Mouse (Mus musculus) retina, embryonic 14.5 days (tissue): ENCODE measurements around the gene St6gal1.

ENCODE experiments used
- DNase-seq: peaks from one replicate; pipeline ENCODE4 v3.0.0-alpha.2; 2015; ENCODE audit warnings: low spot score

St6gal1 gene

DNA sequence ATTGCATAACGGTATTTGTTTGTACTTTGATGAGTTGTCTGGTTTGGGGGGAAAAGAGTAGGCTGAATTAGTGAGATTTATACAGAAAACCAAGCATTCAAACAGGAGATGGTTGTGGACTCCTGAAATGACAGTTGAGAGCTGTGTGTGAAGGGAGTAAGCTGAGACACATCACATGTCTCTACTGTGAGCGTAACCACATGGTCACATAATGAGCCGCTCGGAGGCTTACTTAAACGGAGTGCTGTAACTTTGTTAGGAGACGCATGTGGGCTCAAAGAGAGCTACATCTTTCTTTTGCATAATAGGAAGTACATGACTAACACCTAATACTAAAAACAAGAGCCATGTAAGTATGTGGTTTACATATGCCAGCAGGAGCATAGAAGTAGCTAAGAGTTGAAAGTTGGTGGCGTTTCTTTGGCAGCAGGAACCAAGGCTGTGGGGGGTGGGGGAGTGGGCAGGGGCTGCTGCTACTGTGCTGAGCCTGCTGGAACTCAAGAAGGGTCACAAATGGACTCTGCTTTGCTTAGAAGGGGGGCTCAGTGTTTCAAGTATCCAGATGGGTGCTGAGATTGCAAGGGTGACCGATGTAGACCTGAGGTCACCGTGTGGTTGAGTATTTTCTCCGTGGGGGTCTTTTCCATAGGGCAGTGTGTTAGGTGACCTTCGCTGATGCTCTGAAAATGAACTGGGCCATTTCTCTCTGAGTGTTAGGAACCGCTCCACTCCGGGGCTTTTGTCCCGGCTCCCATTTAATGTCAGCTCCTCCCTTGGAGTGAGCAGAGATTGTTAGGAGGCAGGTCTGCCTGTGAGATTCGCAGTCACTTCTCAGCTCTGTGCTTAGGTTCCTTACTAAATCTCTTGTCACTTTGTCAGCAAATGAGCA is 26.3 kb downstream of the St6gal1 start:
- DNase-seq = peak; percentile 43

- peak; percentile 53 for DNase-seq
These were observed 26.9 kb downstream of the St6gal1 start for GRCm38 (mm10) chr16:23251445-23251773.

DNA sequence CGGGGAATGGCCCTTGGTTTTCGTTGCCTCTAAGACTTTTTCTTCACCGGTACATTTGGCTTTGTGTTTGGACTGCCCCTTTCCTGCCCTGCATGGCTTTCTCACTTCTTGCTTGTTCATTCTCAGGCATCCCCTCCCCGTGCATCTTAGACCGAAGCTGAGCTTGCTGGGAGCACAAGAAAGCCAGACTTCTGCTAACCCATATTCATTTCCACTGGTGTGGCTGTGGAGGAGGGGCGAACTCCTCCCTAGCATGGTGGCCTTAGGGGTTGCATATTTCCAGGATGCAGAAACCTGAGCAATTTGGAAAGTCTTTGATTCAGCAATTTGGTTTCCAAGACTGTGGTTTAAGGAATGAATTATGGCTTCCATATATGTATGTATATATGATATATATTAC is 29.1 kb downstream of the St6gal1 start:
- no peak for DNase-seq

- DNase-seq = no peak
These were observed 29.5 kb downstream of the St6gal1 start for GRCm38 (mm10) chr16:23254062-23254461.

DNA sequence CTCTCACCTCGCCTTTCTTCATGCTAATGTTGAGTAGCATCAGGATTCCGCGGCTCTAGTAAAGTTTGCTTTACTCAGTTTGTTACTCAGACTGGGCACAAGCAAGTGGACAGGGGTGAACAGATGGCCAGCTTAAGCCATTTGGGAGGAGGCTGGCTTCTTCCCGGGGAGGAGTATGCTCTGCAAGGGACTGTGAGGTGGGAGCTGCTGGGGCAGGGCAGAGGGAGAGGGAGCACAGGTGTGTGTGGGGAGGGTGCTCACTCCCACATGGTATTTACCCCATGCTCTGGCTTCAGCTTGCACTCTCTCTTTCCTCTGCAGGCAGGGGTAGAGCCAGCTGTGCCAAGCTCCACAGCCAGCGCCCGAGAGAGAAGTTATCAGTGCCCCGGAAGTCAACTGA is 32.1 kb downstream of the St6gal1 start:
- DNase-seq = no peak

DNA sequence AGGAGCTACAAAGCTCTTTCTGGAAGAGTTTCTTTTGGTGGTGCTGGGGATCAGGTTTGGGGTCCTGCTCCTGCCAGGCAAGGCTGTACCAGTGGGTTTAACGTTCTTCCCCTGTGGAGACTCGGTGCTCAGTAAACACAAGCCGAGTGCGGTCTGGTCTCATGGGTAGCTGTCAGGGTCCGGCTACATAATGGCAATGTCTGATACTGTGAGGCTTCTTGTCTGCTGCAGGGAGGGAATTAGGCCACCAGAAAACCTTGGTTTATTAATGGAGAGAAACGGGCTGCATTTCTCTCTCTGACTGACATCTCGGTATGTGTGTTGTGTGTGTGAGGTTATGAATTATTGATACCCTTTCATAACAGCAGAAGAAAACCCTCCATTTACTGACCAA is 33.9 kb downstream of the St6gal1 start:
- DNase-seq = no peak

- peak; percentile 78 for DNase-seq
These were observed 34.4 kb downstream of the St6gal1 start for GRCm38 (mm10) chr16:23258823-23259457.

DNA sequence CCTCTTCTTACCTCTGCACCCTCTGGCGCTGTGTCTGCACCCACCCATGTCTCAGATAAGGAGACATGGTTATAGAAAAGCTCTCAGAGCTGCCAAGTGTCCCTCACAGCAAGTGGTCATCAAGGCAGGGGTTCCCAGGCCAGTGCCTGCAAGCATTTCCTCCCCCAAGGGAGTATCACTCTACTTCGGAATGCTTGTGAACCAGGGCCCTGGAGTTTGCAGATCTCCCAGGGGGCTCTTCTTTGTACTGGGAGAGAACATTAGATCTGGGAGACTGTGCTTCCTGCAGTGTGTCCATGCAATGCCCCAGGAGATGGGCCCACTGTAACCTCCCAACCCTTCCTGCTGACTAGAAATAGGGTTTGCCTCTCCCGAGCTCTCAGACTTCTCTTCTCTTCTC is 35.0 kb downstream of the St6gal1 start:
- no peak for DNase-seq

GRCm38 (mm10) chr16:23262131-23262768 is 37.7 kb downstream of the St6gal1 start:
- no peak for DNase-seq

DNA sequence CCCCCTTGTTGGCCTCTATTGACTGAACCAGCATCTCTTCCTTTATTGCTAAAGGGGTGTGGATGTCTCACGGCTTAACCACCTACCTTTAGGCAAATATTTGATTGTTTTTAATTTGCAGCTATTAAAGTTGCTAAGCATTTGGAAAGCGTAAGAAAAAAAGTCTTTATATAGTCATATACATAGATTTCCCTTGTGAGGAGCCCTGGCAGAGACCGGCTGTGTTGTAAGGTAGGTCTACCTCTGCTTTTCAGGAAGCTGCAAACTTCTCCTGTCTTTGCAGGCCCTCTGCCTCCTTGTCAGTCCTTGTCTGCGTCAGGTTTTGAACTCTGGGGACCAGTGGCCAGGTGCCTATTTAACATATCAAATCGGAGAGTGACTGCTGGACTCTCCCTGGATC is 38.3 kb downstream of the St6gal1 start:
- no peak for DNase-seq

- DNase-seq = no peak
These were observed 40.5 kb downstream of the St6gal1 start for GRCm38 (mm10) chr16:23264999-23265398.

DNA sequence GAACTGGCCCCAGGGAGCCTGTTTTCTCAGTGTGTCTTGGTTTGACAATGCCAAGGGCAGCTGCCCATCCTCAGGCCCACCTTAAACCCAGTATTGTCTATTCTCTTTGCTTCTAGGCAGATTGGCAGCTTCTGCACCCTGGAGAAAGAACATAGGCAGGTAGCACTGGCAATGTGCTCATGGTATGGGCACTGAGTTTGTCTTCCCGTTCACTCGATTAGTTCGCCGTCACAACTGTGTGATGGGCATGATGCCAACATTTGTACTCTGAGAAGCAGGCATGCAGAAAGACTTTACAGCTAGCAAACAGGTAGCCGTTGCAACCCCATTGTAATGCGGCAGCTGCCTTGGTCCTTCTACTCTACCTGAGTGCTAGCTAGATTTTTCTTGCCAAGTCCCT is 40.9 kb downstream of the St6gal1 start:
- DNase-seq = no peak

DNA sequence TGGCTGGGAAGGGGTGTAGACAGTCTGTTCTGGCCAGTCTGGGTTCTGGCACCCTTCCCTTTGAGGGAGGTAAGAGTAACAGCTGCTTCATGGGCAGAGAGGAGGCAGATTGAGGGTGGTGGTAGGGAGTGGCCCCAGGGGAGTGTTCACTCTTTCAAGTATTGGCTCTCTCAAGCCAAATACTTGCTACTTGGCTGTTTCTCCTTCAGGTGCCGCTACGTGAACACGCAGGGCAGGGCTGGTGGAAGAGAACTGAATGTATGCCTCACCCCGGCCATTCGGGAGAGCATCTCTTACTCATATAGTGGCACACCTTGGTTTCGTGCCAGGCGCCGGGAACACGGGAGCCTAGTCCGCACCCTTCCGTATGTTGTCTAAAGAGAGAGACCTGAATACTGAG is 41.8 kb downstream of the St6gal1 start:
- DNase-seq = no peak

GRCm38 (mm10) chr16:23266896-23267295 is 42.4 kb downstream of the St6gal1 start:
- no peak for DNase-seq

DNA sequence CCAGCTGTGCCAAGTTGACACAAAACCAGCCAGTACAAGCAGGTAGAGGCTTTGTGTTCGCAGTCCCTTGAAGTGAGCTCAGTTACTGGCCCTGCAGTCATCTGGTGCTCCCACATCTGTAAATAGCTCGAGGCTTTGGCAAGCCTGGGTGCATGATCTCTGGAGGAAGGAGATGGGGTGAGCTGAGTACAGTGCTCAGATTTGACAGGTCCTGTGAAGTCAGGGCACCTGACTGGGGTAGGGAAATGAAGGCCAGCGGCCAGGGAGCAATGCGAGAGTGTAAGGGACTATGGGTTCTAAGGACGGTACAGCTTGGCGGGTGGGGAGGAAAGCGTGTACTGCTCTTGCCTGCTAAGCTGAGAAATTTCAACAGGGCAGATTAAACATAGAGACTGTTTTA is 43.7 kb downstream of the St6gal1 start:
- DNase-seq = no peak

DNA sequence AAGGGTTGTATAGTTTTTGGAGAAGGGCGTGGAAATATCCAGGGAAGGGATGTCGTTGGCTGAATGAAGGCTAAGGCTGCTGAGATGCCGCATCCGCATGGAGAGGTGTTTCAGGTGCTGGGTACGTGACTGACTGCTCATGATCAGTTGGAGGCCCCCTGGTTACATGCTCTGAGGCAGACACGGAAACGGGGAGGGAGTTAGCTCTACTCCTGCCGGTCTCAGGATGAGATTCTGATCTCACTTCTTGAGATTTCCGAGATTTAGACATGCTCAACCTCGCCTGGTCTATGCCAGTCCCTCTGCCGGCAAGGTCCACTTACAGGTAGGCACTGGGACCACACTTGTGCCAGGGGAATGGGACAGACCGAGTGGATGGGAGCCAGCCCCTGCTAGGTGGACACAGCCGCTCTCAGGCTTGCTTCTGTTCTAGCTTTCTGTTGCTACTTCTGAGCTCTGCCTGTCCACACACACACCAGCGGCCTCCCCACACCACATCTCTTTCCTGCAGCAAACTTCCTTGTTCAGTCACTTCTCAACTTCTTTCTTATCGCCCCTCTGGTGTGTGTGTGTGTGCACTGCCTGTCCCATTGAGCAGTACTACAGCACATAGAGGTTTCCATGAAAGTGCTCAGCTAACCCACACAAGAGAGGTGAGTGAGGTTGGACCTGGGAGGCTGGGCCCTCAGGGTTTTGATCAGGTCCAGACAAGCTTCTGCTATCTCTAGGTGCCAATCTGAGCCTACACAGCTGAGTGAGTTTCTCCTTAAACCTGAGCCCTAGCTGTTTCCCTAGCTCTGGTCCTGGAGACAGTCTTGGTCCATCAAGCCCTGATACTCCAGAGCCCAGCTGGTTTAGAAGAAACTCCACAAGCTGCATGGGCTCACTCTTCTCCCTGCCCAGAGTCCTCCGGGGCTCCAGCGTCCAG is 44.8 kb downstream of the St6gal1 start:
- DNase-seq = no peak

DNA sequence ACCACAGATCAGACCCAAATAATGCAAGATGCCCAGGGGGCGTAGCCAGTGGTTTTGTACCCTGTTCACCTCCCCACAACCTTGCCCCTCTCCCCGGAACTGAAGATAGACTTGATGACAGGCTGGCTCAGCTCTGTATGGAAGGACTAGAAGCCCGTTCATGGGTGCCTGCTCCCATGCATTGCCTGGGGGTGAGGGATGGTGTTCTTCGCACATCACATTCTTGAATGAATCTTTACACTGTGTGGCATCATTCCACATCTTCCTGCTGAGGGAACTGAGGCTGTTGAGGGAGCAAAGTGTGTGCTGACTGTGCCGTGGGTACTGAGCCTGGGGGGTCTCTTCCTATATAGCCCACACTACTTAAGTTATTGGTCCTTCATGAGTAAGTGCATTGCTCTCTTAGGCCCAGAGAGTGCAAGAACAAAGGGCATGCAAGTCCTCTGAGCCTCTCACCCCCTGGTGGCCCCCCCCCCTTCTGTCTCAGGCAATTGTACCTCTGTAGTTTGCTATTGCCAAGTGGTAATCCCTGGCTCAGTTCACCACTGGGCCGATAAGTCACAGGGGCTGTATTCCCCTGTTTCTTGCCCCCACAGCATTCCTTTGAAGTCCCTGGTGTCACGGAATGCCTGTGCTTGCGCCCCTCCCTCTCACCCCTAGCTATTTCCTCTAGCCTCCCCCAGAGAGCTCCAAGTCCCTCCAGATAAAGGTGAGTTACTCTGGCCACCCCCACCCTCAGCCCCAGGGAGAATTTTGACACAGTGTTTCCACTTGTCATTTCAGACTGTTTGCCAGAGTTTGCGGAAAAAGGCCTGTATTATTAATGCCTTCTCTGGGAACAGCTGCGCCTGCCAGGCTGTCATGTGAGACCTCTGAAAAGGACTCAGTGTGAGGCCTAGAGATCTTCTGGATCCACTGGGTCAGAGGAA is 45.7 kb downstream of the St6gal1 start:
- DNase-seq = peak; percentile 57

GRCm38 (mm10) chr16:23270913-23271253 is 46.3 kb downstream of the St6gal1 start:
- no peak for DNase-seq

DNA sequence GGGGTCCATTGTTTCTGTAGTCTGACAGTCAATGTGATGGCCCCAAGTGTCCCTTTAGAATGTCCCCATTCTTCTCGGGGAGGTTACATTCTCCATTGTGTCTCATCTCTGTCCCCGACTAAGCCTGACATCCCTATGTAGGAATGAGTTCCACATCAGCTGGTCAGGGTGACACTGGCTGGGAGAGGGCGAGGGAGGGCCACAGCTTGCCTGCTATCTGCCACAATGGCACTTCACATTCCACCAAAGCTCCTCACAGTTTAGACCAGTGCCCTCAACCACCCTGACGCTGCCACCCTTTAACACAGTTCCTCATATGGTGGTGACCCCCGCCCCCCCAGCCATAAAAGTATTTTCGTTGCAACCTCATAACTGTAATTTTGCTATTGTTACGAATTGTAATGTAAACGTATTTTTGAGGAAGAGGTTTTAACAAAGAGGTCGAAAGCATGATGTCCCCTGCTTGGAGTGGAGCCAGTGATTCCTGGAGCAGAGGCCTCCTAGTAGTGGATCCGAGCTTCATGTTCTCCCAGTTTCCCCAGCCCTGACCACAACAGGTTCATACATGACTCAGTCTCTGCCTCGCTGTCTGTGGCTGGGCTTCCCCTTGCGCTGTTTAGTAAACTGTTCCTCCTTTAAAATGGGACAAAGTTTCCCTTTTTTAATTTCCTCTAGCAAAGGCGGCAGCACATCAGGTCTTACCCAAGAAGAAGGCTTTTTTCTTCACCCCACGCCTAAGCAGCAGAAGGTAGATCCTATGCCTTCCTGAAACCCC is 47.4 kb downstream of the St6gal1 start:
- no peak for DNase-seq

DNA sequence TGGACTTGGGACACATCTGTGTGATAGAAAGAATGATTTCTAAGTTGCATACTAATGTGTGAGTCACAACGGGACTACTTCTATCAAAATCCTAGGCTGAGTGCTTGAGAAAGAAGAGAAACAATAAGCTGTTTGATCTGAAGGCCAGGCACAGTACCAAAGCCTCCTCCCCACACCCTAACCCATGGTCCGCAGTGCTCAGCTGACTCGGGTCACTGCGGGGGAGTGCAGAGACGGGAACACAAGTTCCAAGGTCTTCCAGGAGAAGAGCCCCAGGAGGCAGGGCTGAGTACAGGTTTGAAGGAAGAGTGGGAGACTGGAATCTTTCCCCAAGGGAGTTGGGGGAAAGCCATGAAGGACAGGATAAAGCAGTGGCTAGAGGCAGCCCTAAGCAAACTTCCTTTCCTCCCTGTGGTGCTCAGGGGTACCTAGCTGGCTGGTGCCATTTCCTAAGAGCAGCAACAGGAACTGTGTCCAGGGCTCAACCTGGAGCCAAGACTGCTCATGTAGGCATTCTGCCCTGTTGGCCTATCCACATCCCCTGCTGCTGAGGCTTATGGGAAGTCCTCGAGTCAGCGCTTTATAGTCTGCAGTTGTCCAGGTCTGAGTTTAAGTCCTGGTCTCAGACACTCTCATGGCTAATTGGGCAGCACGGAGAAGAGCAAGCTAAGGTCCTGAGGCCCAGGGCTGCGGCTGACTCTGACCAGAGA is 48.1 kb downstream of the St6gal1 start:
- DNase-seq = no peak
